Mouse (Mus musculus) brain, embryonic 14.5 days (tissue): Measurements from ENCODE around the gene Glis3.

Source experiments
- CTCF ChIP-seq: fragments of 200-500 bp; IDR thresholded peaks from 2 replicates; pipeline ENCODE4 v1.5.1; 2012; ENCODE audit warnings: inconsistent platforms, mild to moderate bottlenecking, moderate library complexity, borderline replicate concordance; ENCODE audit not compliant: insufficient read depth, insufficient read length; ENCODE audit errors: extremely low read depth
- POLR2A ChIP-seq: fragments of 200-500 bp; IDR thresholded peaks from 2 replicates; pipeline ENCODE4 v1.6.1; 2012; ENCODE audit warnings: mild to moderate bottlenecking, inconsistent platforms, borderline replicate concordance; ENCODE audit not compliant: poor library complexity, insufficient read depth, insufficient read length, severe bottlenecking; ENCODE audit errors: extremely low read depth

- TF ChIP-seq POLR2A (no peak), CTCF (no peak)
These were observed 103.3 kb downstream of the Glis3 start for GRCm38 (mm10) chr19:28576619-28577018.
